Mouse (Mus musculus) olfactory bulb, adult 2 months (tissue): Measurements from ENCODE around the gene Ptprn2.

Experiments used
- CTCF ChIP-seq: fragments of 200-500 bp; IDR thresholded peaks from 2 replicates; pipeline ENCODE4 v1.5.1; 2012; ENCODE audit warnings: low read depth, mild to moderate bottlenecking, low read length, moderate library complexity; ENCODE audit not compliant: insufficient read depth
- POLR2A ChIP-seq: fragments of 200-500 bp; IDR thresholded peaks from 2 replicates; pipeline ENCODE4 v1.6.1; 2012; ENCODE audit warnings: mild to moderate bottlenecking, low read depth, low read length, moderate library complexity; ENCODE audit not compliant: insufficient read depth

DNA sequence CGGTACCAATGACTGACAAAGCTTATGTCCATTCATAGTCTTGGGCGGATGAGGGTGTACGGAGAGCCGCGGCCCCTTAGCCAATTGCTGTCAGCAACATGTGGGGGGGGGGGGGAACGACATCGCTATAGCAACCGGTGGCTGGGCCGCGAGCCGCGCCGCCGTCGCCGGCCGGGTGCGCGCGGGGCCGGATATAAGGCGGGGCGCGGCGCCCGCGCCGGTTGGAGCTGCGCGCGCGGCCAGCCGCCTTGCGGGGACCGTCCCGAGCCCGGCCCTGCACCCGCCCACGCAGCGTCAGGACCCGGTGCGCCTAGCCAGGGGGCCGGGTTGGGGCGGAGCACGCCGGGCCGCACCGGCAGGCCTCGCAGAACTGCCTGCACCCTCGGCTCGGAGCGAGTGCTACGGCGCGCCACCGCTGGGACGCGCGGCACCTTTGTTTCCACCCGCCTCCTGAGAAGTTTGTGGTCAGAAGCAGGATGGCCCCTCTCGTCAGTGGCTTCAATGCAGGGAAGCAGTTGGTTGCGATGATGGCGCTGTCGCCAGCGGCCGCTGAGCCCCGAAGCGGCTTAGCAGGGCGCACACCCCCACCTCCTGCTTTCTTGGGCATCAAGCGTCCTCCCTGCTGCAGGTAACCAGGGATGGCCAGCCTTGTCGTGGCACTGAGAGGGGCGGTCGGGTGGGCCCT, 668.3 kb downstream of the Ptprn2 start:
- no peak for TF ChIP-seq CTCF
- 0 out of 2 replicates have a peak, but pooled peaks have one; percentile 26 for TF ChIP-seq POLR2A
